Mouse (Mus musculus) embryonic facial prominence, embryonic 10.5 days (tissue): Measurements from ENCODE around the gene Meis1. TPM values are rescaled to one million over a fixed set of nuclear protein-coding genes. Genes with fewer than 3 reads are reported as not detected.
A peak's percentile ranks its signal among the peaks of the same experiment; 100 is the strongest.

ENCODE experiments used
- DNase-seq: peaks from one replicate; pipeline ENCODE4 v3.0.0-alpha.2; 2017; ENCODE audit warnings: low spot score
- H3K27ac ChIP-seq: fragments of 300-500 bp; sonication (generic); replicated peaks from 2 replicates; pipeline ENCODE4 v1.5.1; 2016; ENCODE audit warnings: mild to moderate bottlenecking
- H3K27me3 ChIP-seq: fragments of 300-500 bp; sonication (generic); replicated peaks from 2 replicates; pipeline ENCODE4 v1.6.1; 2016; ENCODE audit warnings: low read depth, mild to moderate bottlenecking; ENCODE audit not compliant: poor library complexity, severe bottlenecking
- H3K36me3 ChIP-seq: fragments of 300-500 bp; sonication (generic); replicated peaks from 2 replicates; pipeline ENCODE4 v1.6.1; 2016; ENCODE audit warnings: mild to moderate bottlenecking, moderate library complexity
- H3K4me1 ChIP-seq: fragments of 300-500 bp; sonication (generic); 2 replicates; pipeline ENCODE4 v1.6.1; 2016
- H3K4me3 ChIP-seq: fragments of 300-500 bp; sonication (generic); 2 replicates; pipeline ENCODE4 v1.5.1; 2016; ENCODE audit warnings: mild to moderate bottlenecking, moderate library complexity
- H3K9me3 ChIP-seq: fragments of 300-500 bp; sonication (generic); 2 replicates; pipeline ENCODE4 v1.6.1; 2016; ENCODE audit warnings: mild to moderate bottlenecking
- WGBS: fragments of 180-500 bp; shearing (Covaris S2); methylation state at CpG from one replicate; pipeline ENCODE4 v1.1.7; 2016; 5-methylcytosine and 5-hydroxymethylcytosine counted together
- polyA plus RNA-seq: library from polyadenylated mRNA; unstranded; fragments of >200 nt; fragmentation: Nextera tagmentation; extraction: Ambion mirVana; gene quantifications from 2 replicates; pipeline ENCODE4 v1.2.1, GENCODE M21; 2016

Gene Meis1
- polyA plus RNA-seq, 1 experiment from 2014 or later = 73.3 TPM

DNA sequence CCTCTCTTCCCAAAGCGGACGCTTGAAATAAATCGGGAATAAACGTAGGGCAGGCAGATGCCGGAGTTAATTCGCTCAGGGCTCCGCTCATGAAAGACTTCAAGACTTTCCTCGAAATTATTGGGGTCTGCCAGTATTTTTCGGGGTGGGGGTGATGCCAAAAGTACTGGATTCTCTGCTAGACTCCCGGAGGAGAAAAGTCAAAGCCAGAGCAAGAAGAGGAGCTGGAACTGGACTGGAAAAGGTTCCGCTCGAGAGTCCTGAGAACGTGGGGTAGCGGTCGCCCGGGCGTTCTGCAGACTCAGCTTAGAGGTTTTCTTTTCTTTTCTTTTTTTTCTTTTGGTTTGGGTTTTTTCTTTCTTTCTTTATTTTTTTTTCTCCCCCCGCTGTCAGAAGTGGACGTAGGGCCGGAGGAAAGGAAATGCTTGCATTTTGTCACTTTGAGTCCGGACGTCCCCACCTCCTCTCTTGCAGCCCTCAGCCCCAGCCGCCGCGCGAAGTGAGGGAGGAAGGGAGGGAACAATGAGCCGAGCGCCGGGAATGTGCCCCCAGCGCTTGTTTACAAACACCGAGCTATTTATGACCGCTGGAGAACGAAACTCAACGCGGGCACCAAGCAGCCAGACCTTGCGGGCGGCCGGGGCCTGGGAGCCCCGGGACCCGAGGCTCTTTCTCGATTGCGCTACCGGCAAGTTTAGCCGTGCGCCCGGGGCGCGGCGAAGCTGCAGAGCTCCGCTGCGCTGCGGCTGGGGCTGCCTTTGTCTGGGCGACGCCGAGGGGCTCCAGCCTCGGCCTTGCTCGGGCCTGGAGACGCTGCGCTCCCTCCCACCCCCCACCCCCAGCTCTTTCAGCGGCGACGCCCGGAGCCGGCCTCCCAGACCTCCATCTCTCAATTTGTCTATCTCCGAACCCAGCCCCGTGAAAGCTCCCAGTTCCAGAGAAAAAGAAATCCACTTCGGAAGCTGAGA is 703 bp upstream of the Meis1 start:
- under 1% methylated on average over 67 of the region's 67 CpGs for WGBS
- peak; percentile 82 for DNase-seq
- Histone ChIP-seq H3K4me3 (peak overlapping the region; percentile 78), H3K9me3 (no peaks in the 10 kb centered on the region), H3K4me1 (peaks cover 35% of the 10 kb centered on the region), H3K27me3 (peaks cover 44% of the 10 kb centered on the region), H3K36me3 (peaks cover 11% of the 10 kb centered on the region; the same call in 1 of the 2 replicates), H3K27ac (peak overlapping the region; percentile 99)

DNA sequence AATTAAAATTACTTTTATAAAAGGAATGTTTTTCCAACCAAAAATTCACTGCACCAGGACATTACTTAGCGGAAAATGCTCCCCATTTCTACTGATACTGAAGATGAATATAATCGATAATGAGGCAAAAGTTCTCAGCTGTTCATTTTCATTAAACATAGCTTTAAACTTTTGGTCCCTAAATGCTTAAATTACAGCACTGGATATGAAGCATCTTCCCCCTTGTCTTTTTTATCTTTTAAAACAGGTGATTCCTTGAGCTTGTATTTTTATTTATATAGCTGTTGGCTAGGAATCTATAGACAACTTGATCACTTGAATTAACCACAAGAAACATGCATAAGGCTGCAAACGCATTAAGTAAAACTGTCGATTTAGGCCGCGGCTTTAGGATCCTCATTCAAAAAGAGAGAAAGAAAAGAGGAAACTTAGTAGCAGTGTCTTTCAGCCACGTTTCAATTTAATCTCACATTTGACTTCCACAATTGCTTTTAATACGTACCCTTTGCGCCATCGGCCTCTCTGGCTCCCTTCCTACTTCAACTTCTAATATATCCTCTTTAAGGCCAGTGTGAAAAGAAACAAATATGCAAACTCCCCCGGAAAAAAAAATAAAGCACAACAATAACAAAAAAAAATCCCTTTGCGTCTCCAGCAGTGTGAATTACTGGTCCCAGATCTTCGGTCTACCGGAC is 919 bp downstream of the Meis1 start:
- 2% methylated on average over 14 of the region's 14 CpGs for WGBS
- DNase-seq = no peak
- Histone ChIP-seq H3K27me3 (peaks cover 53% of the 10 kb centered on the region), H3K4me3 (peak overlapping the region; percentile 78), H3K9me3 (no peaks in the 10 kb centered on the region), H3K36me3 (peaks cover 21% of the 10 kb centered on the region; the same call in 1 of the 2 replicates), H3K27ac (peak overlapping the region; percentile 99), H3K4me1 (peaks cover 42% of the 10 kb centered on the region)

DNA sequence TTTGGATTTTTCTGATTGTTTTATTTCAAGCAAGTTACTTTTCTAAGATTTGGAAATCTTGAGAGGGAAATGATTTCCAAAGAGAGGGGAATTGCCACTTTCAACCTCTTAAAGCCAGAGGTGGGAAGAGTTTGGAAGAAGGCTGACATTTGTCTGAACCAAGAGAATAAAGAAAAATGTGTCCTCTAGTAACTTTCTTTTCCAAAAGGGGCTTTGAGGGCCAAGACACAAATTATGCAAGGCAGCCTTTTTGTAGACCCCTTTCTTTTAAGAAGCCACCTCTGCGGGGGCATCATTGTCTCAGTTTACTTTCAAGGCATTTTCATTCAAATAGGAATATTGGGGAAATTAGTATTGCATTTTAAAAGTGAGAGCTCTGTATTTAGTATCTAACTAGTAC is 1.5 kb downstream of the Meis1 start:
- H3K36me3 ChIP-seq = peaks cover 22% of the 10 kb centered on the region
- peak overlapping the region; percentile 78 for H3K4me3 ChIP-seq
- peak overlapping the region; percentile 99 for H3K27ac ChIP-seq
- peaks cover 53% of the 10 kb centered on the region for H3K27me3 ChIP-seq
- DNase-seq = no peak
- H3K9me3 ChIP-seq = no peaks in the 10 kb centered on the region
- H3K4me1 ChIP-seq = peaks cover 42% of the 10 kb centered on the region
- WGBS = 4% methylated on average over 1 of the region's 1 CpGs

DNA sequence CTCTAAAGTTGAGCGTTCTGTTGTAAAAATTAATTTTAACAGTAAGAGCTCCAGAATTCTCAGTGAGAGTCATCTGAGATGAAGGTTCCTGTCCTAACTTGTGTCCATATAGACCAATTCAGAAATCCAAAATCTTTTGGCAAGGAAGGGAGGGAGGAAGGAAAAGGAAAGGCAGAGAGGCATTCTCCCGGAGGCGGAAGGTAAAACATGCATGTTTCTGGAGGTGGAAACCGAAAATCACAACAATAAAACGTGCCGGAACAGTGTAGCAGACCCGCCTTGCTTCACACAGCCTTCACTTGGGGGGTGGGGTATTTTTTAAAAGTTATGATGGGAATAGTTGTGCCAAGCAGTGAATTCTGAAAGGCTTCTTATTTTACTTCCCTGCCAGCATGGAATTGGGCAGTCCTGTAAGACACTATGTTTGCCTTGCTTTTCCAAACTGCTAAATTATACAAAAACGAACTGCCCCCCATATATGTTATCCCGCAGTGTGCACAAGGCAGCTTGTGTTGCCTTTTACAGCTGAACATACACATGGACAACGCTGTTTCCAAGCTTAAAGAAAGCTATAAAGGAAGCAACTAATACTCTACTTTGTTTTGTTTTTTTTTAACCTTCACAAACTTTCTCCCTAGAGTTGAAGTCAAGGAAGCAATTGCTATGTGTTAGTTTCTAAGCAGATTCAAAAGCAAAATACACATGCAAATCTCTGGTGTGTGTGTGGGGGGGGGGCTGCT is 2.1 kb downstream of the Meis1 start:
- H3K4me3 ChIP-seq = peak overlapping the region; percentile 78
- peaks cover 53% of the 10 kb centered on the region for H3K27me3 ChIP-seq
- H3K4me1 ChIP-seq = peaks cover 39% of the 10 kb centered on the region
- peak overlapping the region; percentile 99 for H3K27ac ChIP-seq
- peak; percentile 31 for DNase-seq
- peaks cover 22% of the 10 kb centered on the region for H3K36me3 ChIP-seq
- H3K9me3 ChIP-seq = no peaks in the 10 kb centered on the region
- under 1% methylated on average over 10 of the region's 10 CpGs for WGBS

DNA sequence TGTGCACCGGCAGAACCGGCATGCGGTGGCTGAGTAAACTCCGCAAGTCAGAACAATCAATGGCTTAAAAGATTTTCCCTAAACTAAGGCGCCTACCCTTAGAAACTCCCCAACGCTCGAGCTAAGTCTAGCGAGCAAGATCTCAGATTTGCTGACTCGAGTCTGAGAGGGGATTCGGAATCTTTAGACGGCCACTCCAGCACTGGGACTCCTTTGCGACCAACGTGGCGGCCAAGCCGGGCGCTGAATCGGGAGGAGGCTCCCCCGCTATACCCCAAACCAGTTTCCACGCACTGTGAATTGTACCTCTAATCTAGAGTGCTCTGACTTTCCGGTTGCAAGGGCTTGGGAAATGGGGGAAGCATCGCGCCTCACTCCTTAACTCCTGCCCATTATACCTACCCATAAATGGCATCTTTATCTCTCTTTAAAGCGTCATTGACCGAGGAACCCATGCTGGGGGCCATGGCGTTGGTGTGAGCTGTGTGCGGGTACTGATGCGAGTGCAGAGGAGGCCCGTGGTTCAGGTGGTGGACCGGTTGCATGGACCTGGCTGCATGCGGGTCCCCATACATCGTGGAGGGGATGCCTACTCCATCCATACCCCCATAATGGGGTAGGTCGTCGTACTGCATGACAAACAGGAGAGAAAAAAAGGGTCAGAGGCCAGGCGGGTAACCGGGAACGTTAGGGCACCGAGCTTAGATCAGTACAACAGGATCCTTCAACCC is 2.9 kb downstream of the Meis1 start:
- Histone ChIP-seq H3K4me1 (peaks cover 35% of the 10 kb centered on the region), H3K36me3 (peaks cover 26% of the 10 kb centered on the region), H3K27ac (peak overlapping the region; percentile 99), H3K4me3 (peak overlapping the region; percentile 78), H3K27me3 (peaks cover 53% of the 10 kb centered on the region), H3K9me3 (no peaks in the 10 kb centered on the region)
- DNase-seq = peak; percentile 60
- WGBS = under 1% methylated on average over 37 of the region's 37 CpGs

DNA sequence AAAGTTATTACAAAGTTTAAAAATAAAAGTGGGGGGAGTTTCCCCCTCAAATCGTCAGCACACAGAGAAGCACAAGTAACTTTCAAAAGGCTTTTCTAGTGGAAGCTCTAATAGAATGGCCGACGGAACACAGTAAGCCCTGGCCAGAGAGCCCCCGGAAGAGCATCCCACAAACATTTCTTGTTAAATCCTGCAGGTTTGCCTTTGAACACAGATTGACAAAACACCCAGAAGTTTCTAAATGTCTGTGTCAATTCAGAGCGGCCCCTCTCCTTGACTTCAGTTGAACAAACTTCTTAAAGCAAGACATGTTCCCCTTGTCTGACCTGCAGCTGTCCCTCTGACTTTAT is 3.4 kb downstream of the Meis1 start:
- peaks cover 57% of the 10 kb centered on the region for H3K27me3 ChIP-seq
- H3K36me3 ChIP-seq = peaks cover 28% of the 10 kb centered on the region
- peak overlapping the region; percentile 99 for H3K27ac ChIP-seq
- H3K4me3 ChIP-seq = peak overlapping the region; percentile 78
- WGBS = 1% methylated on average over 5 of the region's 5 CpGs
- peak; percentile 58 for DNase-seq
- no peaks in the 10 kb centered on the region for H3K9me3 ChIP-seq
- H3K4me1 ChIP-seq = peaks cover 37% of the 10 kb centered on the region

DNA sequence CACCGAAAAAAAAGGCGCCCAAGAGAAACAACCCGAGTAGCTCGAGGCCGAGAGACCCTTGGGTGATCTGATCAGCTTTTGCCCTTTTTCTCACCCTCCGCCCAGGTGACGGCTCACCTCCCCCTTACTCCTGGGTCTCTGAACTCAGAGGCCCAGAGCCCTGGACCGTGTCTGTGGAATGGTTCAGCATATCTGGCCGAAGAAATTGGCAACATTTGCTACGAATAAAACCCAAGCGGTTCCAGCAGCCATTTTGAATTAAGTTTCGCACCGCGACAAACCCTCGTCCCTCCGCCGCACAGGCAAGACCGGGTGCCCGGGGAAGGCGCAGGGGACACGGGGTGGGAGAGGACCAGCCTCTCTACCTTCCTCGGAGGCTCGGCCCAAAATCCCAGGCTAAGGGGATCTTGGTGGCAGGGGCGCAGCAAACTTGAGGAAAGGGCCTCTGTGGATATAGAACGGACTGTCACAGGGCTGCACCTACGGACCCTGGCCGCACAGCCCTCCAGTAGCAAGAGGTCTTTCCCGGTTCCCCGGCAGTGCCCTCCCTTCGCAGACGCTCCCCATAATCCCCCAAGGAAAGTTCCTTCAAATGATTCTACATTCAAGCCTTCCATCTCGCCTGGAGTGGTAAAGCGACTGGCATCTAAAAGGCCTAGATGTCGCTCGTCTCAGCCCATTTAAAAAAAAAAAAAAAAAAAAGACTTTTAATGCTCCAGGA is 4.2 kb downstream of the Meis1 start:
- Histone ChIP-seq H3K4me1 (peaks cover 42% of the 10 kb centered on the region), H3K36me3 (peaks cover 29% of the 10 kb centered on the region), H3K9me3 (no peaks in the 10 kb centered on the region), H3K27me3 (peaks cover 65% of the 10 kb centered on the region), H3K27ac (peak overlapping the region; percentile 99), H3K4me3 (peak overlapping the region; percentile 78)
- 1% methylated on average over 35 of the region's 35 CpGs for WGBS
- peak; percentile 72 for DNase-seq

DNA sequence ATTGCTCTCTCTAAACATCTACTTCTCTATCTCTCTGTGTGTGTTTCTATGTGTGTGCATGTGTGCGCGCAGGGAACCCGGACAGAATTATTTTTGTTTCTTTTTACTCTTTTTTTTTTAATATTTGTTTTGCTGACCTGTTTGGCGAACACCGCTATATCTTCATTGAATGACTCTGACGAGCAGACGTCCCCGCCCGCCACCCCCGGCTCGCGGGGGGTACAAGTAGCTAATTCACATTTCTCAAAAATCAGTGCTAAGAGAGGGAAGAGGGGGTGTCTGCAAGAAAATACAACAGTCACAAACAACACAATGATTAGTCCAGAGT is 4.7 kb downstream of the Meis1 start:
- no peak for DNase-seq
- Histone ChIP-seq H3K9me3 (no peaks in the 10 kb centered on the region), H3K27ac (peak overlapping the region; percentile 99), H3K4me1 (peaks cover 45% of the 10 kb centered on the region), H3K27me3 (peaks cover 70% of the 10 kb centered on the region), H3K4me3 (peak overlapping the region; percentile 78), H3K36me3 (peaks cover 29% of the 10 kb centered on the region)
- WGBS = 9% methylated on average over 12 of the region's 12 CpGs

DNA sequence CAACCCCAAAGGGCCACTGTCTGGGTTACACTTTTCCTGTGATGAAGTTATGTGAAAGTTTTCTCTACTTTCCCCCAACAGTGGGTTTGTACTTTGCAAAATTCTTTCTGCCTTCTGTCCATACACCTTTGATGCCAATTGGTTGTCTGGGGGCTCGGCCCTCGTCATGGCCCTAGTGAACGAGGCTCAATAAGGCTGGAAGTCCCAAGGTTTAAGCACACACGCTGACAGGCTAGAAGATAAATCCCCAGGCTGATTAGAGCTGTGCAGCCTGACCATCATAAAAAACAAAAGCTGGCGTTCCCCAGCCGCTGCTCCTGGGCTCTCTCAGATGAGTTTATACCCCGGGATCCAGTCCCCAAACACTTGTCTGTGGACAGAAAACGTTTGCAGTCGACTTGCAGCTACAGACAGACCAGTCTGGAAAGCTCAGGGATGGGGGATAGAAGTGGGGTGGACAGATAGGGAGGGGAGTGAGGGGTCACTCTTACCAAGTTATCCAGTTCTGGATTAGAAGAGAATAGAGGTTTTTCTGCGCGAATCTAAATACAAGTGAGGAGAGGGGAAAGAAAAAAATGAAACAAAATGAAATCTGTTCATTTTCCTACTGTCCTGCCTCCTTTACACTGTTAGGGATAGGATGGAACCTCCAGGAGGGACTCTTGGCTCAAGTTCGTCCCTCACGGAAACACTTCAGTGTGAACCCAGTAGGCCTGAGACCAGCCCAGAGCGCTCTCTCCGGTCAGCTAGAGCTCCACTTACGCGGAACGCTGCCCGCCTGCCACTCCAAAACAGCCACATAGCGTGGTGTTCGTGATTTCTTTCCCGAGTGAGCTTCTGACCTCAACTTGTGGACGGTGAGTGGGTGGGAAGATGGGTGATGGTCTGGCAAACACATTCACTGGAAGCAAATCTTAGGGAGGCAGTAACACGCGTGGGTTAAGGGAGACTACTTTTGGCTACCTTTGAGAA is 5.4 kb downstream of the Meis1 start:
- Histone ChIP-seq H3K4me1 (peaks cover 51% of the 10 kb centered on the region), H3K36me3 (peaks cover 36% of the 10 kb centered on the region), H3K27me3 (peaks cover 77% of the 10 kb centered on the region)

DNA sequence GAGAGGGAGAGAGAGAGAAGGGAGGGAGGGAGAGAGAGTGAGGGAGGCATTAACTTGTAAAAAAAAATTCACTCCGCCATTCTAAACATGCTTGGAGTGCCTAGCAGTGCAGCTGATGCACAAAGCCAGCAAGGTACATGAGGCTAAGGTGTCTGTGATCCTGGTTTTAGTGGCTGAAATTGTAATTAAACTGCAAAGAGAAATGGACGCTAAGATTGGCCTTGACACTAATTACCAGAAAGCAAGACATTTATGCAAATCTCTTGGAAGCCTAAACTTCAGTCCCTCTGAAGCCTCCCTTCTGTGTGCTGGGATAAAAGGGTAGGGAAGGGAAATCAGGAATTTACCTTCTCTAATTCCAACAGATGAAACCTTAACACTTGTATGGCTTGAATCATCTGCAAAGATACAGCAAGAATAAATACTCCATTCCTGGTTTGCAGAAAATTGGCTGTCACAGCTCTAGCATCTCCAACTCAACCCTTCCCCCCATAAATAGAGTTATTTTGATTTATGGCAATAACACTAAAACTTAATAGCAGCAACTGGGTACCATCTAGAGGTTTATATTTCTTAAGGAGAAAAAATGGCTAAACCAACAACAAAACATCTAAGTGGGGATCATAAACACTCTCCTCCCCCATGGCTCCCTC is 6.2 kb downstream of the Meis1 start:
- peaks cover 36% of the 10 kb centered on the region for H3K36me3 ChIP-seq

More for the DNA sequence above, 5.4 kb downstream of the Meis1 start:
- Histone ChIP-seq H3K27ac (peak overlapping the region; percentile 99), H3K4me3 (peak overlapping the region; percentile 78), H3K9me3 (no peaks in the 10 kb centered on the region)
- WGBS = 6% methylated on average over 25 of the region's 25 CpGs
- peak; percentile 59 for DNase-seq

More for the DNA sequence above, 6.2 kb downstream of the Meis1 start:
- no peaks in the 10 kb centered on the region for H3K9me3 ChIP-seq
- H3K27ac ChIP-seq = peak overlapping the region; percentile 99
- no peak for DNase-seq
- H3K27me3 ChIP-seq = peaks cover 85% of the 10 kb centered on the region
- H3K4me1 ChIP-seq = peaks cover 59% of the 10 kb centered on the region
- 16% methylated on average over 2 of the region's 2 CpGs for WGBS
- H3K4me3 ChIP-seq = peak overlapping the region; percentile 78
